In the genomic region with DNA sequence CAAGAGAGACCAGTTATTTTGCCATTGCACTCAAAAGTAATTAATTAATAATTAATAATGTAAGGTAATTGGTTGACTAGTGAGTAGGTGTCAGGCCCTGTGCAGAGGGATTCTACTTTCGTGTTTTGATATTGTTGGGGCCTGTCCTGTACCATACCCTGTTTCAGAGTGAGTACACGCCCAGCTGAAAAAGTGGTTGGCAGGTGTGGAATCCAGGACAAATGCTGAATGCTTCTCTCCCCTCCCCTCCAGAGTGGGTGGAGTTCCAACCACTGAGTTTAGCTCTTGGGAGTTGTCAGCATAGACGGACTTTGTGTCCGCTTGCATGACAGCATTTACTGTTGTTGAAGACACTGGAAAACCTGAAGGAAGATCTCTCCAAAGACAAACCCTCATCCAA, we compare ENCODE assay signal across 13 mouse cellular contexts. TPM values are rescaled to one million over a fixed set of nuclear protein-coding genes. Genes with fewer than 3 reads are reported as not detected.
A peak's percentile ranks its signal among the peaks of the same experiment; 100 is the strongest.
DNase-seq lines count a peak whose midpoint lies in the region; ATAC-seq and TF ChIP-seq lines count a peak whose summit lies in the region.
"Had no signal": no experiment of that assay in that cellular context is flagged by ENCODE, and none has a peak within 500 bp of the region (broad histone marks: within the 10 kb centered on the region; RNA-seq: fewer than 3 reads in every experiment).

No protein-coding gene starts in this region.

- H3K27me3 ChIP-seq in heart, embryonic 10.5 days (ENCODE audit: insufficient read depth, poor library complexity, severe bottlenecking), result no peaks in the 10 kb centered on the region
- H3K27me3 ChIP-seq in heart, embryonic 11.5 days (ENCODE audit: control insufficient read depth, insufficient read depth, low read length), result no peaks in the 10 kb centered on the region
- no peaks in the 10 kb centered on the region for H3K27me3 ChIP-seq in liver, embryonic 15.5 days
- H3K27me3 ChIP-seq in small intestine, adult 2 months (ENCODE audit: control insufficient read depth, insufficient read depth, low read length), result no peaks in the 10 kb centered on the region
- H3K27me3 ChIP-seq: hindbrain, embryonic 15.5 days had no signal

- H3K9ac ChIP-seq in heart, embryonic 11.5 days (ENCODE audit: low read depth, low read length), result no peak overlapping the region
- H3K9ac ChIP-seq in liver, embryonic 15.5 days, result no peak overlapping the region
- H3K9ac ChIP-seq: hindbrain, embryonic 15.5 days had no signal

- H3K27ac ChIP-seq in heart, embryonic 10.5 days, result no peak overlapping the region
- H3K27ac ChIP-seq in heart, embryonic 11.5 days (ENCODE audit: low read depth, low read length), result no peak overlapping the region
- peak overlapping the region; percentile 61 for H3K27ac ChIP-seq in liver, embryonic 15.5 days (replicated peaks)
- 0 out of 2 replicates have a peak overlapping the region, but pooled peaks have one; percentile 15 for H3K27ac ChIP-seq in brown adipose tissue, adult 24 weeks (replicated peaks; ENCODE audit: low read depth, low read length)
- H3K27ac ChIP-seq in small intestine, adult 2 months (ENCODE audit: insufficient read depth, low read depth, low read length), result peak overlapping the region; percentile 86
- H3K27ac ChIP-seq: hindbrain, embryonic 15.5 days; macrophage had no signal

- 66% methylated on average over 4 of the region's 4 CpGs for WGBS in heart, embryonic 10.5 days
- WGBS in heart, embryonic 11.5 days (ENCODE audit: insufficient replicate concordance), result 60% methylated on average over 4 of the region's 4 CpGs
- WGBS in liver, embryonic 15.5 days (ENCODE audit: insufficient replicate concordance), result 47% methylated on average over 4 of the region's 4 CpGs
- 24% methylated on average over 4 of the region's 4 CpGs for WGBS in small intestine, adult 2 months

- no peak overlapping the region for H3K4me2 ChIP-seq in heart, embryonic 11.5 days
- H3K4me2 ChIP-seq in liver, embryonic 15.5 days, result peak overlapping the region; percentile 13; the same call in 1 of the 2 replicates
- H3K4me2 ChIP-seq: hindbrain, embryonic 15.5 days had no signal

- peaks cover 63% of the 10 kb centered on the region for H3K4me1 ChIP-seq in heart, embryonic 10.5 days
- H3K4me1 ChIP-seq in heart, embryonic 11.5 days (ENCODE audit: control insufficient read depth, insufficient read depth, low read length), result peaks cover 42% of the 10 kb centered on the region
- peaks cover 69% of the 10 kb centered on the region for H3K4me1 ChIP-seq in liver, embryonic 15.5 days (replicated peaks)
- peaks cover 45% of the 10 kb centered on the region for H3K4me1 ChIP-seq in brown adipose tissue, adult 24 weeks (ENCODE audit: control insufficient read depth, insufficient read depth, insufficient read length, low read length)
- peaks cover 29% of the 10 kb centered on the region; the same call in 1 of the 2 replicates for H3K4me1 ChIP-seq in small intestine, adult 2 months (ENCODE audit: control insufficient read depth, insufficient read depth, insufficient read length, low read length)

- no peak for TF ChIP-seq CTCF in small intestine, adult 2 months (IDR thresholded peaks at IDR 0.05; ENCODE audit: extremely low read depth, insufficient read length, insufficient replicate concordance, low read depth, low read length)

- ATAC-seq in heart, embryonic 11.5 days (replicated peaks; ENCODE audit: insufficient number of reproducible peaks, low FRiP score, low TSS enrichment), result no peak
- no peak for ATAC-seq in liver, embryonic 15.5 days (ENCODE audit: insufficient read depth)

- H3K9me3 ChIP-seq in heart, embryonic 10.5 days, result no peaks in the 10 kb centered on the region
- H3K9me3 ChIP-seq in heart, embryonic 11.5 days (replicated peaks; ENCODE audit: control insufficient read depth, low read length), result no peaks in the 10 kb centered on the region
- no peaks in the 10 kb centered on the region for H3K9me3 ChIP-seq in liver, embryonic 15.5 days (replicated peaks)
- H3K9me3 ChIP-seq: hindbrain, embryonic 15.5 days had no signal

- peak; percentile 66 for DNase-seq in heart, embryonic 10.5 days (ENCODE audit: low spot score)
- DNase-seq in liver, result no peak
- DNase-seq in cerebellum, adult 9-11 months, result no peak
- DNase-seq in left cerebral cortex, adult 11 months (ENCODE audit: low spot score), result no peak
- DNase-seq: cerebellum, postnatal 14 days; midbrain, embryonic 14.5 days; thymus, postnatal 14 days had no signal

- H3K4me3 ChIP-seq in heart, embryonic 10.5 days, result no peak overlapping the region
- H3K4me3 ChIP-seq in heart, embryonic 11.5 days (ENCODE audit: low read depth, low read length), result no peak overlapping the region
- no peak overlapping the region for H3K4me3 ChIP-seq in liver, embryonic 15.5 days (replicated peaks)
- no peak overlapping the region for H3K4me3 ChIP-seq in brown adipose tissue, adult 24 weeks (ENCODE audit: insufficient read depth, low read depth, low read length)
- H3K4me3 ChIP-seq in small intestine, adult 2 months (ENCODE audit: low read depth, low read length), result peak overlapping the region; percentile 44
- H3K4me3 ChIP-seq: hindbrain, embryonic 15.5 days had no signal

- TF ChIP-seq POLR2A in small intestine, adult 2 months (IDR thresholded peaks at IDR 0.05; ENCODE audit: low read depth, low read length), result no peak

- peaks cover 3% of the 10 kb centered on the region; the same call in 1 of the 2 replicates for H3K36me3 ChIP-seq in heart, embryonic 10.5 days
- H3K36me3 ChIP-seq in heart, embryonic 11.5 days (ENCODE audit: control insufficient read depth, insufficient read depth, low read length), result no peaks in the 10 kb centered on the region
- no peaks in the 10 kb centered on the region for H3K36me3 ChIP-seq in liver, embryonic 15.5 days (replicated peaks)
- no peaks in the 10 kb centered on the region for H3K36me3 ChIP-seq in small intestine, adult 2 months (ENCODE audit: control insufficient read depth, insufficient read depth, low read length)
- H3K36me3 ChIP-seq: hindbrain, embryonic 15.5 days had no signal

RNA-seq across cellular contexts. Expression of a gene that starts 18.4 kb away (rescaled TPM):
- polyA plus RNA-seq in heart, embryonic 10.5 days (2016; fragmentation: Nextera tagmentation; extraction: Ambion mirVana), result 6.1 and 8.4 TPM in 2 replicates
- 7.4 and 8.2 TPM in 2 replicates for polyA plus RNA-seq in heart, embryonic 11.5 days (2014; fragmentation: Nextera tagmentation; extraction: Ambion mirVana)
- 2.9 and 3.1 TPM in 2 replicates for polyA plus RNA-seq in liver, embryonic 15.5 days (2015; fragmentation: Nextera tagmentation; extraction: Ambion mirVana)
- polyA plus RNA-seq in brown adipose tissue, adult 24 weeks (2012; ENCODE audit: insufficient read depth, insufficient read length, missing spikeins), result 11.1 and 13.9 TPM in 2 replicates
- polyA plus RNA-seq in small intestine, adult 2 months (2012; rRNA removed), result 37.7 and 59.4 TPM in 2 replicates

Comparison
In these comparisons a context has a peak if more than half of its experiments do, and no peak if none do; other contexts are left out.
1. H3K27ac ChIP-seq: peak in liver, embryonic 15.5 days (single experiment), brown adipose tissue, adult 24 weeks (single experiment) and small intestine, adult 2 months (single experiment); none in heart, embryonic 10.5 days (single experiment) and heart, embryonic 11.5 days (single experiment).